Mouse (Mus musculus): Measurements from ENCODE around the gene Chka. TPM values are rescaled to one million over a fixed set of nuclear protein-coding genes. Genes with fewer than 3 reads are reported as not detected.

The Chka gene
- polyA plus RNA-seq, 1 experiment = 35.5 TPM

DNA sequence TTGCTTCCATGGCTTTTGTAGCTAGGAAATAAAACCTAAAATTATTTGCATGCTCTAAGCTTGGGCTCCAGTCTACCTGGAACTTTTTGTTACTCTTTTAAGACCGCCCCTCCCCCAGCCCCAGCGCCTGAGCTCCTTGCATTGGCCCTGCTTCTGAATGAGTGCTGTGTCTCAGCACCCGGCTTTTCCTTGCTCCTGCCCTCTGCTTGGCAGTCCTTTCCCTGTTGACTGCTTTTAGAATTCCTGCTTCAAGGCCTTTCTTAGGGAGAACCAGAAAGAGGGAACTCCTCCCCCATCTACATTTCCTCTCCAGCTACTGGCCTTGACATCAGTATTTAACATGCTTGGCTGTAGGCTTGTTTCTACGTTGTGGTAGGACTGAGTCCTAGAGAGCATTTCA, 4.0 kb downstream of the Chka start:
- Histone ChIP-seq H3K4me2 (ENCODE audit: low read depth) (peak overlapping the region; percentile 56), H3K4me3 (no peak overlapping the region), H3K36me3 (ENCODE audit: control insufficient read depth, insufficient read depth) (no peaks in the 10 kb centered on the region), H3K79me2 (ENCODE audit: control insufficient read depth, insufficient read depth) (peaks cover 83% of the 10 kb centered on the region), H3K27me3 (ENCODE audit: control insufficient read depth, insufficient read depth, insufficient read length) (no peaks in the 10 kb centered on the region), H3ac (ENCODE audit: control insufficient read depth, insufficient read length) (no peak overlapping the region)
- TF ChIP-seq CEBPB (IDR thresholded peaks at IDR 0.05; ENCODE audit: insufficient read depth, poor library complexity, severe bottlenecking) (no peak), TCF3 (IDR thresholded peaks at IDR 0.05; ENCODE audit: insufficient read length, low read depth) (no peak), TCF12 (IDR thresholded peaks at IDR 0.05; ENCODE audit: insufficient read depth, poor library complexity, severe bottlenecking) (no peak), USF1 (IDR thresholded peaks at IDR 0.05; ENCODE audit: low read depth) (no peak), MYOG (IDR thresholded peaks at IDR 0.05; ENCODE audit: control insufficient read depth in 1 of 3, insufficient read depth in 1 of 3, insufficient read length in 2 of 3, low read depth in 2 of 3) (no peak), POLR2A (IDR thresholded peaks at IDR 0.05; ENCODE audit: insufficient read length, low read depth) (no peak), E2F4 (IDR thresholded peaks at IDR 0.05; ENCODE audit: insufficient read depth) (no peak), MYOD1 (IDR thresholded peaks at IDR 0.05; ENCODE audit: control insufficient read depth in 1 of 3, insufficient read length in 2 of 3, low read depth in 2 of 3) (no peak), SRF (IDR thresholded peaks at IDR 0.05; ENCODE audit: control insufficient read depth, insufficient read length, low read depth) (no peak), POLR2AphosphoS2 (IDR thresholded peaks at IDR 0.05; ENCODE audit: insufficient read length, low read depth) (no peak), REST (IDR thresholded peaks at IDR 0.05; ENCODE audit: insufficient read depth, insufficient read length) (no peak), MAX (IDR thresholded peaks at IDR 0.05; ENCODE audit: low read depth) (no peak)

DNA sequence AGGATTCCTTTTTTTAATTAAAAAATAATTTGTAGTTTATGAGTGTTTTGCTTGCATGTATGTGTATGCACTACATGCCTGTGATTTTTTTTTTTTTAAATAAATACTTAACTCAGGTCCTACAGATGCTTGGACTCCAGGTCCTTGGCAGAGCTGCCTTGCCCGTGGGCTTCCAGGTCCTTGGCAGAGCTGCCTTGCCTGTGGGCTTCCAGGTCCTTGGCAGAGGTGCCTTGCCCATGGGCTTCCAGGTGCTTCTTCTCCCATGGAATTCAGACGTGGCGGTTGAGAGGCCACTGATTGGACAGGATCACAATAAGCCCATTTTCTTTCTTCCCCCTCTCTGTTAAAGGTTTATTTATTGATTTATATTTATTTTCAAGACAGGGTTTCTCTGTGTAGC, 5.6 kb downstream of the Chka start:
- Histone ChIP-seq H3K79me2 (ENCODE audit: control insufficient read depth, insufficient read depth) (peaks cover 99% of the 10 kb centered on the region), H3K4me2 (ENCODE audit: low read depth) (no peak overlapping the region), H3ac (ENCODE audit: control insufficient read depth, insufficient read length) (no peak overlapping the region), H3K27me3 (ENCODE audit: control insufficient read depth, insufficient read depth, insufficient read length) (no peaks in the 10 kb centered on the region), H3K36me3 (ENCODE audit: control insufficient read depth, insufficient read depth) (no peaks in the 10 kb centered on the region), H3K4me3 (no peak overlapping the region)
- TF ChIP-seq MYOG (IDR thresholded peaks at IDR 0.05; ENCODE audit: control insufficient read depth in 1 of 3, insufficient read depth in 1 of 3, insufficient read length in 2 of 3, low read depth in 2 of 3) = no peak
- TF ChIP-seq E2F4 (IDR thresholded peaks at IDR 0.05; ENCODE audit: insufficient read depth) = no peak
- TF ChIP-seq POLR2AphosphoS2 (IDR thresholded peaks at IDR 0.05; ENCODE audit: insufficient read length, low read depth) = no peak
- TF ChIP-seq TCF3 (IDR thresholded peaks at IDR 0.05; ENCODE audit: insufficient read length, low read depth) = no peak
- no peak for TF ChIP-seq POLR2A (IDR thresholded peaks at IDR 0.05; ENCODE audit: insufficient read length, low read depth)
- TF ChIP-seq TCF12 (IDR thresholded peaks at IDR 0.05; ENCODE audit: insufficient read depth, poor library complexity, severe bottlenecking) = no peak
- TF ChIP-seq USF1 (IDR thresholded peaks at IDR 0.05; ENCODE audit: low read depth) = no peak
- TF ChIP-seq MYOD1 (IDR thresholded peaks at IDR 0.05; ENCODE audit: control insufficient read depth in 1 of 3, insufficient read length in 2 of 3, low read depth in 2 of 3) = no peak
- TF ChIP-seq SRF (IDR thresholded peaks at IDR 0.05; ENCODE audit: control insufficient read depth, insufficient read length, low read depth) = no peak
- no peak for TF ChIP-seq CEBPB (IDR thresholded peaks at IDR 0.05; ENCODE audit: insufficient read depth, poor library complexity, severe bottlenecking)
- no peak for TF ChIP-seq MAX (IDR thresholded peaks at IDR 0.05; ENCODE audit: low read depth)
- no peak for TF ChIP-seq REST (IDR thresholded peaks at IDR 0.05; ENCODE audit: insufficient read depth, insufficient read length)

DNA sequence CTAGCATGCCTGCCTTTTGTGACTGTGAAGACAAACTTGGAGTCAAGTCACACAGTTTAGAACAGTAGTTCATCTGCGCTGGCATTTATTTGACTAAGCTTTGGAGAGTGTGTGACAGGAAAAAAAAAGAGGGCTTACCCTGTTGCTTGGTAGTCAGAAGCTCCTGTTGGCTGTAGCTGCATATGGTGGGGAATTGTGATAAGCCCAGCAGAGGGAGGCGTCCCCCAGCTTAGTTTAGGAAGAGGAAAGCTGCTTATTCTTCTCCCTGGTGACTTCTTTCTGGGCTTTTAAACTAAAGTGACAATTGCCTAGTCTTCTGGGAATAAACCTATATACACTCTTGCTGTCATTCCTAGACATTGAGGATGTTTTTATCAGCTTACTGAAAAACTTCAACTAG, 11.1 kb downstream of the Chka start:
- TF ChIP-seq SRF (IDR thresholded peaks at IDR 0.05; ENCODE audit: control insufficient read depth, insufficient read length, low read depth) (no peak), E2F4 (IDR thresholded peaks at IDR 0.05; ENCODE audit: insufficient read depth) (no peak), MYOD1 (IDR thresholded peaks at IDR 0.05; ENCODE audit: control insufficient read depth in 1 of 3, insufficient read length in 2 of 3, low read depth in 2 of 3) (no peak), POLR2A (IDR thresholded peaks at IDR 0.05; ENCODE audit: insufficient read length, low read depth) (no peak), MAX (IDR thresholded peaks at IDR 0.05; ENCODE audit: low read depth) (no peak), TCF3 (IDR thresholded peaks at IDR 0.05; ENCODE audit: insufficient read length, low read depth) (no peak), REST (IDR thresholded peaks at IDR 0.05; ENCODE audit: insufficient read depth, insufficient read length) (no peak), MYOG (IDR thresholded peaks at IDR 0.05; ENCODE audit: control insufficient read depth in 1 of 3, insufficient read depth in 1 of 3, insufficient read length in 2 of 3, low read depth in 2 of 3) (no peak)
- H3K79me2 ChIP-seq (ENCODE audit: control insufficient read depth, insufficient read depth) = peaks cover 97% of the 10 kb centered on the region
- no peak overlapping the region for H3K4me2 ChIP-seq (ENCODE audit: low read depth)
- H3ac ChIP-seq (ENCODE audit: control insufficient read depth, insufficient read length) = no peak overlapping the region
- H3K36me3 ChIP-seq (ENCODE audit: control insufficient read depth, insufficient read depth) = peaks cover 19% of the 10 kb centered on the region
- no peak overlapping the region for H3K4me3 ChIP-seq
- no peaks in the 10 kb centered on the region for H3K27me3 ChIP-seq (ENCODE audit: control insufficient read depth, insufficient read depth, insufficient read length)

DNA sequence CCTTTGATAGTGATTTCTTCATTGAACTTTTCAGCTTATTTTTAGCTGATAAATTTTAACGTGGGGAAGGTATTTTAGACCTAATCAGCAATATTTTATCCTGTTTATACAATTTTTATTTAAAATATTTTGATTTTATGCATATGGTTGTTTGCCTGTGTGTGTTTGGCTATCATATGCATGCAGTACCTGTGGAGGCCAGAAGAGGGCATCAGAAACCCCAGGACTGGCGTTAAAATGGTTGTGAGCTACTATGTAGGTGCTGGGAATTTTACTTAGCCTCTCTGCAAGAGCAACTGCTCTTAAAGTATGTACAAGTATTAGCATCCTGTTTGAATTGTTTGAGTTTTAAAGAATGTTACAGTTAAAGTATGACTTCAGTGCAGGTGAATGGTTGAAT, 13.4 kb downstream of the Chka start:
- Histone ChIP-seq H3K36me3 (ENCODE audit: control insufficient read depth, insufficient read depth) (peaks cover 32% of the 10 kb centered on the region), H3K4me3 (no peak overlapping the region), H3K27me3 (ENCODE audit: control insufficient read depth, insufficient read depth, insufficient read length) (no peaks in the 10 kb centered on the region), H3K4me2 (ENCODE audit: low read depth) (no peak overlapping the region), H3K79me2 (ENCODE audit: control insufficient read depth, insufficient read depth) (peaks cover 97% of the 10 kb centered on the region), H3ac (ENCODE audit: control insufficient read depth, insufficient read length) (no peak overlapping the region)
- TF ChIP-seq CEBPB (IDR thresholded peaks at IDR 0.05; ENCODE audit: insufficient read depth, poor library complexity, severe bottlenecking) = no peak
- TF ChIP-seq REST (IDR thresholded peaks at IDR 0.05; ENCODE audit: insufficient read depth, insufficient read length) = no peak
- no peak for TF ChIP-seq TCF12 (IDR thresholded peaks at IDR 0.05; ENCODE audit: insufficient read depth, poor library complexity, severe bottlenecking)
- TF ChIP-seq POLR2AphosphoS2 (IDR thresholded peaks at IDR 0.05; ENCODE audit: insufficient read length, low read depth) = no peak
- TF ChIP-seq TCF3 (IDR thresholded peaks at IDR 0.05; ENCODE audit: insufficient read length, low read depth) = no peak
- TF ChIP-seq MAX (IDR thresholded peaks at IDR 0.05; ENCODE audit: low read depth) = no peak
- no peak for TF ChIP-seq MYOG (IDR thresholded peaks at IDR 0.05; ENCODE audit: control insufficient read depth in 1 of 3, insufficient read depth in 1 of 3, insufficient read length in 2 of 3, low read depth in 2 of 3)
- TF ChIP-seq USF1 (IDR thresholded peaks at IDR 0.05; ENCODE audit: low read depth) = no peak
- TF ChIP-seq SRF (IDR thresholded peaks at IDR 0.05; ENCODE audit: control insufficient read depth, insufficient read length, low read depth) = no peak
- TF ChIP-seq E2F4 (IDR thresholded peaks at IDR 0.05; ENCODE audit: insufficient read depth) = no peak
- no peak for TF ChIP-seq POLR2A (IDR thresholded peaks at IDR 0.05; ENCODE audit: insufficient read length, low read depth)
- TF ChIP-seq MYOD1 (IDR thresholded peaks at IDR 0.05; ENCODE audit: control insufficient read depth in 1 of 3, insufficient read length in 2 of 3, low read depth in 2 of 3) = no peak
